Mouse (Mus musculus) brain, embryonic 14.5 days (tissue): ENCODE data around the gene Tmem120a.

ENCODE experiments used
- CTCF ChIP-seq: fragments of 200-500 bp; IDR thresholded peaks from 2 replicates; pipeline ENCODE4 v1.5.1; 2012; ENCODE audit warnings: inconsistent platforms, mild to moderate bottlenecking, moderate library complexity, borderline replicate concordance; ENCODE audit not compliant: insufficient read depth, insufficient read length; ENCODE audit errors: extremely low read depth
- POLR2A ChIP-seq: fragments of 200-500 bp; IDR thresholded peaks from 2 replicates; pipeline ENCODE4 v1.6.1; 2012; ENCODE audit warnings: mild to moderate bottlenecking, inconsistent platforms, borderline replicate concordance; ENCODE audit not compliant: poor library complexity, insufficient read depth, insufficient read length, severe bottlenecking; ENCODE audit errors: extremely low read depth

DNA sequence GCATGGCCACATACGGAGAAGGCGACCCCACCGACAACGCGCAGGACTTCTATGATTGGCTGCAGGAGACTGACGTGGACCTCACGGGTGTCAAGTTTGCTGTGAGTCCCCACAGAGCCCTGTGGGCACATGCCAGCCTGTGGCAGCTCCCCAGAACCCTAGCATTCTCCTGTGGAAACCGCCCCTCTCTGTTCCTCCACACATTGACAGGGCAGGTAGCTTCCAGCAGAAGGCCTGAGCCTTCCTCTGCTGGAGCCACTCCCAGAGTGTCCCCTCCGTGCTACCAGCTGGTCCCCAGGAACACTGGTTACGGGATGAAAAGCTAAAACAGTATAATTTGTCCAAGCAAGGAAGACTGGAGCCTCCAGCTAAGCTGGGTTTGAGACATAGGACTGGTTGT lies 14.0 kb downstream of the Tmem120a start:
- TF ChIP-seq POLR2A (no peak), CTCF (no peak)
